Mouse (Mus musculus): ENCODE measurements around the gene Dhx9. TPM values are rescaled to one million over a fixed set of nuclear protein-coding genes. Genes with fewer than 3 reads are reported as not detected.
"Not testable (repeated sequence)": the region's sequence is repeated elsewhere in the genome, so short reads cannot be mapped to it uniquely, and the experiment has no call there.

The Dhx9 gene
- polyA plus RNA-seq, 1 experiment from 2014 or later = 21.2 TPM

DNA sequence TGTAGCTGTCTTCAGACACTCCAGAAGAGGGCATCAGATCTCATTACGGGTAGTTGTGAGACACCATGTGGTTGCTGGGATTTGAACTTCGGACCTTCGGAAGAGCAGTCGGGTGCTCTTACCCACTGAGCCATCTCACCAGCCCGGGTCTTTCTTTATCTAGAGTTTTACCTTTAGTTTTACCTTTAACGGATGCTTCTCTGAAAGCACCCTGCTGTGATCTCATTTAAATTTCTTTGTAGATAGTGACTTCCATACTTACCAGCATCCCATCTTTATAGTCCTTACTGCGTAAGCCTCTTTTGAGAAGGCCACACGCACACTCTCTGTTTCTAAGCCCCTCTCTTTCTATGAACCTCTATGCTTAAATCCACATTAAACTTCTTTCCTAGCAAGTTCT, 22.1 kb upstream of the Dhx9 start:
- H3K9ac ChIP-seq (ENCODE audit: low read depth, low read length); H3K27ac ChIP-seq (ENCODE audit: low read depth, low read length); H3K4me2 ChIP-seq; H3K27me3 ChIP-seq (ENCODE audit: control insufficient read depth, insufficient read depth, low read length); H3K36me3 ChIP-seq (ENCODE audit: control insufficient read depth, insufficient read depth, low read length); H3K4me3 ChIP-seq (ENCODE audit: low read depth, low read length); H3K9me3 ChIP-seq (replicated peaks; ENCODE audit: control insufficient read depth, low read length); ATAC-seq (replicated peaks; ENCODE audit: insufficient number of reproducible peaks, low FRiP score, low TSS enrichment); H3K4me1 ChIP-seq (ENCODE audit: control insufficient read depth, insufficient read depth, low read length): not testable (repeated sequence)
- 58% methylated on average over 8 of the region's 8 CpGs for WGBS (ENCODE audit: insufficient replicate concordance)

DNA sequence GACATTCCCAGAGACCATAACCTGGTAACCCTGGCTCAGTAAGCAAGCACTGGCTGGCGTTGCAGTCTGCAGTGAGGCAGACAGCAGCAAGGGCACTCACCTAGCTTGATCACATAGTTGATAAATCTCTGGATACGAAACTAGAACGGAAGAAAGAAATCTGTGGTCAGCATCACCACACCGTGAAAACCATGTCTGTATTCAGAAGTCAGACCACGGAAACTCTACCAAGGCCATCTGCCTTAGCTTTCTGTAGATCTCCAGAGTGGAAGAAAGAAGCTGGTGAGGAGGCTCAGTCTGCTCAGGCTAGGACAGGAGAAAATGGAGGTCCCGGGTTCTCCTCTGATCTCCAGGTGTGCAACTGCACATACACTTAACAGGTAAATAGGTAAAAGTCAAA, 21.6 kb upstream of the Dhx9 start:
- Histone ChIP-seq H3K4me3 (ENCODE audit: low read depth, low read length) (no peak overlapping the region), H3K9me3 (replicated peaks; ENCODE audit: control insufficient read depth, low read length) (no peaks in the 10 kb centered on the region), H3K9ac (ENCODE audit: low read depth, low read length) (no peak overlapping the region), H3K36me3 (ENCODE audit: control insufficient read depth, insufficient read depth, low read length) (no peaks in the 10 kb centered on the region; the same call in 1 of the 2 replicates), H3K4me1 (ENCODE audit: control insufficient read depth, insufficient read depth, low read length) (no peaks in the 10 kb centered on the region), H3K27me3 (ENCODE audit: control insufficient read depth, insufficient read depth, low read length) (no peaks in the 10 kb centered on the region), H3K4me2 (no peak overlapping the region), H3K27ac (ENCODE audit: low read depth, low read length) (no peak overlapping the region)
- 84% methylated on average over 6 of the region's 6 CpGs for WGBS (ENCODE audit: insufficient replicate concordance)
- no peak for ATAC-seq (replicated peaks; ENCODE audit: insufficient number of reproducible peaks, low FRiP score, low TSS enrichment)

DNA sequence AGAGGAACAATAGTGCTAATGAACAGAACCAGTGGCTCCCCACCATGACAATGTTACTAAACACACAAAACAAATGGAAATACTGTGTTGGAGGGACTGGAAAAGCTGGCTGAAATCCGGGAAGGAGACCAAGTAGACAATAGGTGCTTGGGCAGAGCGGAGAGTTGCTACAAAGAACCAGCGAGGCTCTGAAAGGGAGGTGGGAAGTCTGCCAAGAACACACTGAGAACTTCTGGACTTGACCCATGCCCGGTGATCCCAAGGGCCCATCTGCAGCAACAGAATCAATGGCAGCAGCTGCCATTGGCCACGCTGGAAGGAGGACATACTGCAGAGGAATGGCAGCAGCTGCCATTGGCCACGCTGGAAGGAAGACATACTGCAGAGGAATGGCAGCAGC, 18.8 kb upstream of the Dhx9 start:
- H3K9ac ChIP-seq (ENCODE audit: low read depth, low read length) = no peak overlapping the region
- WGBS (ENCODE audit: insufficient replicate concordance) = 79% methylated on average over 5 of the region's 6 CpGs
- no peak for ATAC-seq (replicated peaks; ENCODE audit: insufficient number of reproducible peaks, low FRiP score, low TSS enrichment)

DNA sequence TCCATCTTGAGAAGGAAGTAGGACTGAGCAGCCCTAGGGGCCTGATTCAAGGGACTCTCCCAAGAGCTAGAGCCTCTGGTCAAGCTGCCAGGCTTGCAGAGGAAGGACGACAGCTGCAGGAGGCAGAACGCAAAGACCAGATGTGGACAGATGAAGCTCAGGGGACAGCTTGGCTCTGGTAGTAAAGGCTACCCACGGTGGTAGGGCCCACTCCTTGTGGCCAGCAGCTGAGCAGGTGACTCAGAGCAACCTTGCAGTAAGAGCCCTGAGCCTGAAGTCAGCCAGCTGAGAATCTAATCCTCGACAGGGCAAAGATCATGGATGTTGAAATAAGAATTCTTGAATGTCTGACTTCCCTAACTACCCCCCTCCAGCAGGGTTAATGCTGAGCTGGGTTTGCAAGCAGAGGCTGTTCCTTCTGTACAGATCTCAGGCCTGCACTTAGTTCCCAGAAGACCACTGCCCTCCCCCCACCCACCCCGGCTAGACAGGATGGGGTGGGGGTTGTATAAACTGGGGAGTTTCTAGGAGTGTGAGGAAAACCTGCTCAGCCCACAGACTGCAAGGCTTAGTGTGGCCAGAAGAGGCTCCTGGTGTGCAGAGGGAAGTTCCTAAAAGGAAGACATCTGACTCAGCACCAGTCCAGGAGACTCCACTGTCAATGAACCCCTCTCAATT, 14.3 kb upstream of the Dhx9 start:
- no peak for ATAC-seq (replicated peaks; ENCODE audit: insufficient number of reproducible peaks, low FRiP score, low TSS enrichment)
- no peaks in the 10 kb centered on the region for H3K36me3 ChIP-seq (ENCODE audit: control insufficient read depth, insufficient read depth, low read length)

More for the DNA sequence above, 18.8 kb upstream of the Dhx9 start:
- Histone ChIP-seq H3K4me1 (ENCODE audit: control insufficient read depth, insufficient read depth, low read length) (no peaks in the 10 kb centered on the region), H3K27me3 (ENCODE audit: control insufficient read depth, insufficient read depth, low read length) (no peaks in the 10 kb centered on the region), H3K4me3 (ENCODE audit: low read depth, low read length) (no peak overlapping the region), H3K9me3 (replicated peaks; ENCODE audit: control insufficient read depth, low read length) (no peaks in the 10 kb centered on the region), H3K36me3 (ENCODE audit: control insufficient read depth, insufficient read depth, low read length) (no peaks in the 10 kb centered on the region), H3K27ac (ENCODE audit: low read depth, low read length) (no peak overlapping the region), H3K4me2 (no peak overlapping the region)

DNA sequence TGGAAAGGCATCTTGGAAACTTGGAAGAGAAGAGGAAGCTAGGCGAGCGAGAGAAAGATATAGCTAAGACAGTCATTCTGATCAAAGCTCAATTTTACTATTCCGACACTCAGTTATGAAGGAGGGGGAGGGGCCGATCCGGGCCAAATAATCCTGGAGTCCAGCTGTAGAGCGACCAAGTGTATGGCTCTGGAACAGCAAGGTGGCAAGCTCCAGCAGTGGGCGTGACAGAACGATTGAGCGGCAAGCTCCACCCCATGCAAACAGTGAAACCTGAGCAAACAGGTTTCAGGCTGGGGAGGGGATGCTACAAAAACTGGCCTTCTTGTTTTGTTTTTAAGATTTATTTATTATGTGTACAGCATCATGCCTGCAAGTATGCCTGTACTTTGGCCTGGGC, 12.6 kb upstream of the Dhx9 start:
- Histone ChIP-seq H3K36me3 (ENCODE audit: control insufficient read depth, insufficient read depth, low read length) (no peaks in the 10 kb centered on the region), H3K4me3 (ENCODE audit: low read depth, low read length) (no peak overlapping the region), H3K4me1 (ENCODE audit: control insufficient read depth, insufficient read depth, low read length) (no peaks in the 10 kb centered on the region), H3K9ac (ENCODE audit: low read depth, low read length) (no peak overlapping the region), H3K27me3 (ENCODE audit: control insufficient read depth, insufficient read depth, low read length) (no peaks in the 10 kb centered on the region), H3K4me2 (no peak overlapping the region), H3K9me3 (replicated peaks; ENCODE audit: control insufficient read depth, low read length) (no peaks in the 10 kb centered on the region), H3K27ac (ENCODE audit: low read depth, low read length) (no peak overlapping the region)
- no peak for ATAC-seq (replicated peaks; ENCODE audit: insufficient number of reproducible peaks, low FRiP score, low TSS enrichment)
- 85% methylated on average over 9 of the region's 9 CpGs for WGBS (ENCODE audit: insufficient replicate concordance)

More for the DNA sequence above, 14.3 kb upstream of the Dhx9 start:
- Histone ChIP-seq H3K4me2 (no peak overlapping the region), H3K4me1 (ENCODE audit: control insufficient read depth, insufficient read depth, low read length) (no peaks in the 10 kb centered on the region), H3K27me3 (ENCODE audit: control insufficient read depth, insufficient read depth, low read length) (no peaks in the 10 kb centered on the region), H3K9me3 (replicated peaks; ENCODE audit: control insufficient read depth, low read length) (no peaks in the 10 kb centered on the region), H3K27ac (ENCODE audit: low read depth, low read length) (no peak overlapping the region), H3K4me3 (ENCODE audit: low read depth, low read length) (no peak overlapping the region), H3K9ac (ENCODE audit: low read depth, low read length) (no peak overlapping the region)
- 52% methylated on average over 5 of the region's 5 CpGs for WGBS (ENCODE audit: insufficient replicate concordance)

DNA sequence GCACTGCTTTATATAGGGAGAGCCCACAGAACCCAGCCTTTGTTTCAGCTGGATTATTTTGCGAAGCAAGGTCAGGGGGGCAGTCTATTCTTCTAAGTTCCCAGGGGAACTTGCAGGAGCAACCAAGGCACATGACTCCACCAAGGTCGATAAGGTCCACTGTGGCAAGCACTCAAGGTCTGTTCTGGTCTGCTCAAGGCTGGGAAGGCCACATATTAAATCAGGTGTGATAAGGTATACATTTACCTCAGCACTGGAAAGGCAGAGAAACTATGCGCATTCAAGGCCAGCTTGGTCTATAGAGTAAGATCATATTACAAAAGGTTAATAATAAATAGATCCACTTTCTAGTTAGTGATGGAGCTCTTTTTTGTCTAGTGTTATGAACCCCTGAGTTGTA, 8.6 kb upstream of the Dhx9 start:
- H3K4me2 ChIP-seq = no peak overlapping the region
- no peak for ATAC-seq (replicated peaks; ENCODE audit: insufficient number of reproducible peaks, low FRiP score, low TSS enrichment)
- no peak overlapping the region for H3K9ac ChIP-seq (ENCODE audit: low read depth, low read length)
- no peaks in the 10 kb centered on the region for H3K4me1 ChIP-seq (ENCODE audit: control insufficient read depth, insufficient read depth, low read length)
- H3K36me3 ChIP-seq (ENCODE audit: control insufficient read depth, insufficient read depth, low read length) = no peaks in the 10 kb centered on the region
- H3K9me3 ChIP-seq (replicated peaks; ENCODE audit: control insufficient read depth, low read length) = no peaks in the 10 kb centered on the region
- no peak overlapping the region for H3K27ac ChIP-seq (ENCODE audit: low read depth, low read length)
- WGBS (ENCODE audit: insufficient replicate concordance) = 68% methylated on average over 3 of the region's 3 CpGs
- H3K27me3 ChIP-seq (ENCODE audit: control insufficient read depth, insufficient read depth, low read length) = no peaks in the 10 kb centered on the region
- H3K4me3 ChIP-seq (ENCODE audit: low read depth, low read length) = no peak overlapping the region

DNA sequence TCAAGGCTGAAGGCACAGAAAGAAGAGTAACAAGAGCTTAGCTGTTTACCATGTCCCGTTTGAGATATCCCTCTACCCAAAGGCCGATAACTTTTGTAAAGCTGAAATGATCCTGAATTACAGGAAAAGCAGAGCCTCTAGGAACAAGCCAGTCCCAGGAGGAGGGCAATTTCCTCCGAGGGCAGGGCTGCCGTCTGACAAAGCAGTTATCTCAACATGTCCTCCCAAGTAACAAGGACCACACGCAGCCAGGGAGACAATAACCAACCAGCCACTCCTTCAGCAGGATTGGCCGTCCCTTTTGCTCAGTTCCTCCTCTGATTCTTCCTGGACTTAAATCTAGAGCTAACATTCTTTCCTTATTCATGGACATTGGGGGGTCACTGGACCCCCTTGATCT, 6.5 kb upstream of the Dhx9 start:
- no peak overlapping the region for H3K4me2 ChIP-seq
- no peaks in the 10 kb centered on the region for H3K36me3 ChIP-seq (ENCODE audit: control insufficient read depth, insufficient read depth, low read length)
- ATAC-seq (replicated peaks; ENCODE audit: insufficient number of reproducible peaks, low FRiP score, low TSS enrichment) = no peak
- no peaks in the 10 kb centered on the region for H3K27me3 ChIP-seq (ENCODE audit: control insufficient read depth, insufficient read depth, low read length)
- 22% methylated on average over 6 of the region's 6 CpGs for WGBS (ENCODE audit: insufficient replicate concordance)
- no peaks in the 10 kb centered on the region for H3K9me3 ChIP-seq (replicated peaks; ENCODE audit: control insufficient read depth, low read length)
- H3K4me3 ChIP-seq (ENCODE audit: low read depth, low read length) = no peak overlapping the region
- H3K9ac ChIP-seq (ENCODE audit: low read depth, low read length) = no peak overlapping the region
- H3K4me1 ChIP-seq (ENCODE audit: control insufficient read depth, insufficient read depth, low read length) = no peaks in the 10 kb centered on the region
- no peak overlapping the region for H3K27ac ChIP-seq (ENCODE audit: low read depth, low read length)

DNA sequence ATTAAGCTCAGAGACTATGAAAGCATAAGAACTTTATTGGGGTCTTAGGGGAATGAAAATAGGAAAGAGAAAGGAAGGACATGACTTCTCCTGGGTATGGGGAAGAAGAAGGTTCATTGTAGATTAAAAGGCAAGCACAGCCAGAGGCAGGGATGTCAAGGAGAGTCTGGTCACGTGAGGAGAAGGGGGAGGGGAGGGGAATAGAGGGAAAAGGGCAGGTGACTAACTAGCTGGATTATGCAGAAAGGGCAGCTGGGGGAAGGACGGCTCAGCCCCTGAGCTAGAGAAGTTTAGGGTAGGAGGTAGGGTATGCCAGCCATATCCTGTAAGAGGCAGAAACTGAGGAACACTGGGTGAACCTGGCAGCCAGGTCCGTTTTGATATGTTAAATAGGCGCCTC, 5.9 kb upstream of the Dhx9 start:
- no peak overlapping the region for H3K4me2 ChIP-seq
- ATAC-seq (replicated peaks; ENCODE audit: insufficient number of reproducible peaks, low FRiP score, low TSS enrichment) = no peak
- H3K36me3 ChIP-seq (ENCODE audit: control insufficient read depth, insufficient read depth, low read length) = no peaks in the 10 kb centered on the region
- no peak overlapping the region for H3K4me3 ChIP-seq (ENCODE audit: low read depth, low read length)
- H3K9ac ChIP-seq (ENCODE audit: low read depth, low read length) = no peak overlapping the region
- H3K4me1 ChIP-seq (ENCODE audit: control insufficient read depth, insufficient read depth, low read length) = no peaks in the 10 kb centered on the region
- no peaks in the 10 kb centered on the region for H3K27me3 ChIP-seq (ENCODE audit: control insufficient read depth, insufficient read depth, low read length)
- 20% methylated on average over 4 of the region's 4 CpGs for WGBS (ENCODE audit: insufficient replicate concordance)
- no peaks in the 10 kb centered on the region for H3K9me3 ChIP-seq (replicated peaks; ENCODE audit: control insufficient read depth, low read length)
- no peak overlapping the region for H3K27ac ChIP-seq (ENCODE audit: low read depth, low read length)

DNA sequence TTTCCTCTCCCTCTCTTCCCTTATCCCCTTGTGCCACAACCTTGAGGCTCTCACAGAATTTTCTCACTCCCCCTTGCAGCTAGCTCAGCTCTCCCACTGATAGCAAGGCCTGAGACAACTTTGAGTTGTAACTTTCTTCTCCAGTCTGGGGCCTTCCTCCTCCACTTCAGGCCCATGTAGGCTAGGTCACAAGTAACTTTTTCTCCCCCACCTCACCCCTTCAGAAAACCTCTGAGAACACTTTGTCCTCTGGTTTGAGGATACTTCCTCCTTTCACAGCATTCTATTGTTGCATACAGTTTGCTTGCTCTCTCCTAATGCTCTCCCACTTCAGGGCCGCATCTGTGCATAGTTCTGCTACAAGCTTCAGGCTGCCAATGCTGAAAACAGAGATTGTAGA, 4.4 kb upstream of the Dhx9 start:
- whole genome bisulfite sequencing (ENCODE audit: insufficient replicate concordance) = 90% methylated on average over 1 of the region's 1 CpGs

More for the DNA sequence above, 4.4 kb upstream of the Dhx9 start:
- Histone ChIP-seq H3K4me1 (ENCODE audit: control insufficient read depth, insufficient read depth, low read length) (no peaks in the 10 kb centered on the region), H3K9ac (ENCODE audit: low read depth, low read length) (no peak overlapping the region), H3K36me3 (ENCODE audit: control insufficient read depth, insufficient read depth, low read length) (no peaks in the 10 kb centered on the region), H3K4me3 (ENCODE audit: low read depth, low read length) (no peak overlapping the region), H3K4me2 (no peak overlapping the region), H3K9me3 (replicated peaks; ENCODE audit: control insufficient read depth, low read length) (no peaks in the 10 kb centered on the region), H3K27ac (ENCODE audit: low read depth, low read length) (no peak overlapping the region), H3K27me3 (ENCODE audit: control insufficient read depth, insufficient read depth, low read length) (no peaks in the 10 kb centered on the region)
- ATAC-seq (replicated peaks; ENCODE audit: insufficient number of reproducible peaks, low FRiP score, low TSS enrichment) = no peak
